Mouse (Mus musculus): ENCODE results near the gene Rrh. TPM values are rescaled to one million over a fixed set of nuclear protein-coding genes. Genes with fewer than 3 reads are reported as not detected.

The Rrh gene
- total and polyA plus RNA-seq, 3 experiments: 0.08 to 0.30 TPM; not detected in 1

GRCm38 (mm10) chr3:129862592-129862991, 40.2 kb upstream of the Rrh start:
- no peaks in the 10 kb centered on the region; a peak in 1 of 4 replicates for H3K4me1 ChIP-seq (ENCODE audit: control insufficient read depth in 1 of 2, insufficient read depth in 2 of 2)
- no peaks in the 10 kb centered on the region for H3K36me3 ChIP-seq (replicated peaks in 1 of 2; ENCODE audit: control insufficient read depth in 1 of 2, insufficient read depth in 1 of 2, low read length in 1 of 2)
- H3K4me2 ChIP-seq (ENCODE audit: insufficient read depth, low read depth, poor library complexity, severe bottlenecking): no peak overlapping the region
- no peak overlapping the region for H3K9ac ChIP-seq (ENCODE audit: insufficient read depth, low read depth)
- DNase-seq (ENCODE audit: extremely low read depth): no peak
- peaks cover 13% of the 10 kb centered on the region for H3K9me3 ChIP-seq (replicated peaks; ENCODE audit: low read length)
- H3K79me2 ChIP-seq (replicated peaks; ENCODE audit: control insufficient read depth, extremely low read depth, insufficient read depth, poor library complexity, severe bottlenecking): no peaks in the 10 kb centered on the region
- in situ Hi-C loops (cut with MboI; ENCODE audit: low pct_ligation_motif_present, low pct_unique_long_range_greater_than_20kb, low sequenced_read_pairs): no loop called here
- TF ChIP-seq TCF12 (IDR thresholded peaks at IDR 0.05; ENCODE audit: low read depth, low read length): no peak
- TF ChIP-seq SMC3 (IDR thresholded peaks at IDR 0.05; ENCODE audit: low read depth, low read length): no peak
- TF ChIP-seq USF1 (IDR thresholded peaks at IDR 0.05; ENCODE audit: low read depth, low read length): no peak
- no peak for TF ChIP-seq POLR2AphosphoS2 (IDR thresholded peaks at IDR 0.05; ENCODE audit: low read depth, low read length)
- TF ChIP-seq CHD2 (IDR thresholded peaks at IDR 0.05; ENCODE audit: low read length): no peak
- no peak for TF ChIP-seq ZNF384 (IDR thresholded peaks at IDR 0.05; ENCODE audit: low read depth, low read length)
- no peak for TF ChIP-seq NELFE (IDR thresholded peaks at IDR 0.05; ENCODE audit: low read depth, low read length)
- TF ChIP-seq ETS1 (conservative IDR thresholded peaks at IDR 0.05; ENCODE audit: low read depth, low read length): no peak
- no peak for TF ChIP-seq BHLHE40 (IDR thresholded peaks at IDR 0.05; ENCODE audit: low read depth, low read length)
- TF ChIP-seq POLR2A (IDR thresholded peaks at IDR 0.05; ENCODE audit: low read depth, low read length): no peak
- no peak for TF ChIP-seq RCOR1 (conservative IDR thresholded peaks at IDR 0.05; ENCODE audit: low read depth, low read length)
- no peak for TF ChIP-seq IRF4 (IDR thresholded peaks at IDR 0.05; ENCODE audit: low read depth, low read length)
- TF ChIP-seq ELF1 (IDR thresholded peaks at IDR 0.05; ENCODE audit: low read depth, low read length): no peak
- dilution Hi-C loops (cut with MboI; ENCODE audit: extremely low pct_ligation_motif_present, extremely low pct_unique_long_range_greater_than_20kb, low sequenced_read_pairs): no loop called here
- H3K27ac ChIP-seq (ENCODE audit: insufficient read depth, low read depth): no peak overlapping the region
- no peaks in the 10 kb centered on the region for H3K27me3 ChIP-seq (replicated peaks)
- no peak overlapping the region for H3K4me3 ChIP-seq (replicated peaks in 1 of 3; ENCODE audit: low read depth in 2 of 3, low read length in 2 of 3, poor library complexity in 1 of 3)

GRCm38 (mm10) chr3:129846846-129847245, 24.5 kb upstream of the Rrh start:
- TF ChIP-seq ZC3H11A (IDR thresholded peaks at IDR 0.05; ENCODE audit: low read depth, low read length) (no peak), MYC (IDR thresholded peaks at IDR 0.05; ENCODE audit: low read depth, low read length) (no peak), KAT2A (IDR thresholded peaks at IDR 0.05; ENCODE audit: insufficient replicate concordance, low read length) (no peak), CHD2 (IDR thresholded peaks at IDR 0.05; ENCODE audit: low read length) (no peak), ZNF384 (IDR thresholded peaks at IDR 0.05; ENCODE audit: low read depth, low read length) (no peak), NELFE (IDR thresholded peaks at IDR 0.05; ENCODE audit: low read depth, low read length) (no peak), CTCF (conservative IDR thresholded peaks at IDR 0.05 in 1 of 2, IDR thresholded peaks at IDR 0.05 in 1 of 2; ENCODE audit: low read depth in 2 of 2, low read length in 2 of 2) (no peak)
- Histone ChIP-seq H3K36me3 (replicated peaks in 1 of 2; ENCODE audit: control insufficient read depth in 1 of 2, insufficient read depth in 1 of 2, low read length in 1 of 2) (no peaks in the 10 kb centered on the region), H3K79me2 (replicated peaks; ENCODE audit: control insufficient read depth, extremely low read depth, insufficient read depth, poor library complexity, severe bottlenecking) (no peaks in the 10 kb centered on the region), H3K27ac (ENCODE audit: insufficient read depth, low read depth) (no peak overlapping the region), H3K9me3 (replicated peaks; ENCODE audit: low read length) (no peaks in the 10 kb centered on the region), H3K4me3 (replicated peaks in 1 of 3; ENCODE audit: low read depth in 2 of 3, low read length in 2 of 3, poor library complexity in 1 of 3) (no peak overlapping the region), H3K9ac (ENCODE audit: insufficient read depth, low read depth) (no peak overlapping the region), H3K27me3 (replicated peaks) (peaks cover 6% of the 10 kb centered on the region), H3K4me2 (ENCODE audit: insufficient read depth, low read depth, poor library complexity, severe bottlenecking) (no peak overlapping the region), H3K4me1 (ENCODE audit: control insufficient read depth in 1 of 2, insufficient read depth in 2 of 2) (no peaks in the 10 kb centered on the region)
- no peak for DNase-seq (ENCODE audit: extremely low read depth)
- dilution Hi-C loops (cut with MboI; ENCODE audit: extremely low pct_ligation_motif_present, extremely low pct_unique_long_range_greater_than_20kb, low sequenced_read_pairs) (no loop called here), in situ Hi-C loops (cut with MboI; ENCODE audit: low pct_ligation_motif_present, low pct_unique_long_range_greater_than_20kb, low sequenced_read_pairs) (no loop called here)
